Mouse (Mus musculus): ENCODE data around the gene Rgn. TPM values are rescaled to one million over a fixed set of nuclear protein-coding genes. Genes with fewer than 3 reads are reported as not detected.

The Rgn gene
- total and polyA plus RNA-seq, 3 experiments: not detected

Other genes starting within 250 kb of the Rgn start
- 15.7 and 16.8 TPM in 2 replicates for gene Rp2, start 185.3 kb upstream of the Rgn start, total RNA-seq (2012; rRNA removed)
- gene Rp2, start 185.3 kb upstream of the Rgn start, polyA plus RNA-seq (2012; ENCODE audit: insufficient read depth in 1 of 2, insufficient read length in 2 of 2, low read depth in 1 of 2, low replicate concordance in 2 of 2, missing spikeins in 1 of 2): 1 to 10 TPM in 1 of 2 experiments, not detected in 1; 10.0 TPM
- gene Jade3, start 124.1 kb upstream of the Rgn start, total RNA-seq (2012; rRNA removed): 22.7 and 24.2 TPM in 2 replicates
- 10 to 100 TPM in 1 of 2 experiments, not detected in 1; 19.7 TPM for gene Jade3, start 124.1 kb upstream of the Rgn start, polyA plus RNA-seq (2012; ENCODE audit: insufficient read depth in 1 of 2, insufficient read length in 2 of 2, low read depth in 1 of 2, low replicate concordance in 2 of 2, missing spikeins in 1 of 2)
- 154 and 158 TPM in 2 replicates for gene Rbm10, start 67.7 kb downstream of the Rgn start, total RNA-seq (2012; rRNA removed)
- 100 to 1,000 TPM in 1 of 2 experiments, not detected in 1; 183 TPM for gene Rbm10, start 67.7 kb downstream of the Rgn start, polyA plus RNA-seq (2012; ENCODE audit: insufficient read depth in 1 of 2, insufficient read length in 2 of 2, low read depth in 1 of 2, low replicate concordance in 2 of 2, missing spikeins in 1 of 2)
- gene Ndufb11, start 67.8 kb downstream of the Rgn start, total RNA-seq (2012; rRNA removed): 252 and 262 TPM in 2 replicates
- 100 to 1,000 TPM in 1 of 2 experiments, not detected in 1; 357 TPM for gene Ndufb11, start 67.8 kb downstream of the Rgn start, polyA plus RNA-seq (2012; ENCODE audit: insufficient read depth in 1 of 2, insufficient read length in 2 of 2, low read depth in 1 of 2, low replicate concordance in 2 of 2, missing spikeins in 1 of 2)
- 269 and 295 TPM in 2 replicates for gene Uba1, start 108.5 kb downstream of the Rgn start, total RNA-seq (2012; rRNA removed)
- gene Uba1, start 108.5 kb downstream of the Rgn start, polyA plus RNA-seq (2012; ENCODE audit: insufficient read depth in 1 of 2, insufficient read length in 2 of 2, low read depth in 1 of 2, low replicate concordance in 2 of 2, missing spikeins in 1 of 2): 100 to 1,000 TPM; 530 to 704 TPM
- 31.9 and 36.6 TPM in 2 replicates for gene Cdk16, start 138.2 kb downstream of the Rgn start, total RNA-seq (2012; rRNA removed)
- gene Cdk16, start 138.2 kb downstream of the Rgn start, polyA plus RNA-seq (2012; ENCODE audit: insufficient read depth in 1 of 2, insufficient read length in 2 of 2, low read depth in 1 of 2, low replicate concordance in 2 of 2, missing spikeins in 1 of 2): 100 to 1,000 TPM in 1 of 2 experiments, not detected in 1; 136 TPM
- 13.8 and 17.8 TPM in 2 replicates for gene Usp11, start 154.1 kb downstream of the Rgn start, total RNA-seq (2012; rRNA removed)
- 10 to 100 TPM in 1 of 2 experiments, not detected in 1; 34.4 TPM for gene Usp11, start 154.1 kb downstream of the Rgn start, polyA plus RNA-seq (2012; ENCODE audit: insufficient read depth in 1 of 2, insufficient read length in 2 of 2, low read depth in 1 of 2, low replicate concordance in 2 of 2, missing spikeins in 1 of 2)
- 98.2 and 115 TPM in 2 replicates for gene Araf, start 248.0 kb downstream of the Rgn start, total RNA-seq (2012; rRNA removed)
- gene Araf, start 248.0 kb downstream of the Rgn start, polyA plus RNA-seq (2012; ENCODE audit: insufficient read depth in 1 of 2, insufficient read length in 2 of 2, low read depth in 1 of 2, low replicate concordance in 2 of 2, missing spikeins in 1 of 2): 100 to 1,000 TPM; 174 to 236 TPM